Mouse (Mus musculus) forebrain, embryonic 11.5 days (tissue): ENCODE data around the gene Skp2. TPM values are rescaled to one million over a fixed set of nuclear protein-coding genes. Genes with fewer than 3 reads are reported as not detected.
A peak's percentile ranks its signal among the peaks of the same experiment; 100 is the strongest.

Experiments
- ATAC-seq: fragments of 200-750 bp; cut with Nextera tagmentation; replicated peaks from 2 replicates; pipeline ENCODE4 v1.8.0; 2017; ENCODE audit warnings: moderate TSS enrichment; ENCODE audit not compliant: low FRiP score
- DNase-seq: peaks from one replicate; pipeline ENCODE4 v3.0.0-alpha.2; 2017; ENCODE audit warnings: low spot score
- H3K27ac ChIP-seq: fragments of 300-500 bp; sonication (generic); 2 replicates; pipeline ENCODE4 v1.5.1; 2014; ENCODE audit warnings: low read depth, low read length
- H3K27me3 ChIP-seq: fragments of 300-500 bp; sonication (generic); 2 replicates; pipeline ENCODE4 v1.6.1; 2014; ENCODE audit warnings: mild to moderate bottlenecking, low read length, mixed read lengths; ENCODE audit not compliant: control insufficient read depth, insufficient read depth
- H3K36me3 ChIP-seq: fragments of 300-500 bp; sonication (generic); 2 replicates; pipeline ENCODE4 v1.6.1; 2014; ENCODE audit warnings: mild to moderate bottlenecking, low read length, moderate library complexity, mixed read lengths; ENCODE audit not compliant: control insufficient read depth, insufficient read depth
- H3K4me1 ChIP-seq: fragments of 300-500 bp; sonication (generic); replicated peaks from 2 replicates; pipeline ENCODE4 v1.6.1; 2014; ENCODE audit warnings: low read length, mixed read lengths; ENCODE audit not compliant: control insufficient read depth, insufficient read depth
- H3K4me2 ChIP-seq: fragments of 300-500 bp; sonication (generic); 2 replicates; pipeline ENCODE4 v1.6.1; 2014; ENCODE audit warnings: low read depth, mild to moderate bottlenecking, low read length, moderate library complexity, mixed read lengths; ENCODE audit not compliant: severe bottlenecking
- H3K4me3 ChIP-seq: fragments of 300-500 bp; sonication (generic); 2 replicates; pipeline ENCODE4 v1.5.1; 2014; ENCODE audit warnings: low read depth, low read length
- H3K9ac ChIP-seq: fragments of 300-500 bp; sonication (generic); 2 replicates; pipeline ENCODE4 v1.6.1; 2014; ENCODE audit warnings: low read length
- H3K9me3 ChIP-seq: fragments of 300-500 bp; sonication (generic); 2 replicates; pipeline ENCODE4 v1.6.1; 2016; ENCODE audit warnings: low read length, mixed read lengths; ENCODE audit not compliant: control insufficient read depth
- WGBS: fragments of 180-500 bp; shearing (Covaris S2); extraction: QIAGEN DNeasy Blood & Tissue Kit; methylation state at CpG from one replicate; pipeline ENCODE4 v1.1.7; 2014; 5-methylcytosine and 5-hydroxymethylcytosine counted together
- polyA plus RNA-seq: library from polyadenylated mRNA; unstranded; fragments of >200 nt; fragmentation: Nextera tagmentation; extraction: Ambion mirVana; gene quantifications from 2 replicates; pipeline ENCODE4 v1.2.1, GENCODE M21; 2014

Gene Skp2
- polyA plus RNA-seq, 1 experiment from 2014 or later = 142 TPM

DNA sequence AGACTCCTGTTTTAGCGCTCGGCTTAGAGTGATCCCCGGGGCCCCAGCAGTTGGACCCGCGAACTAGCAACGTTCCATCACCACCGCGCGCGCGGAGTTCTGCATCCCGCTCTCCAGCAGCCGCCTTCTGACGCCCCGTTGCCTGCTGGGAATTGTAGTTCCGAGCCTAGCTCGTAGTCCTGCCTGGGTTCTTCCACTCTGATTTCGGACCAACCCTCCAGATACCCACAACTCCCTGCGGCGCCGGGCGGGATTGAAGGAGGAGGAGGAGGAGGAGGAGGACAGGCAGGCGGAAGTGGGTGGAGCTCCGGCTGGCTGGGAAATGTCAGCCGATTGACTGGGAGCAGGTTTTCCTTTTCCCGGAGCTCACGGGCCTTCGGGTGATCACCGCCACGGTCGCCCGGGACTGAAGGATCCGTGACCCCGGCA, 15.0 kb downstream of the Skp2 start, which contains the start of gene Lmbrd2:
TSS of gene Lmbrd2 (plus strand) at position 299 of the 429 bp plus-strand sequence.
- Histone ChIP-seq H3K9me3 (no peaks in the 10 kb centered on the region), H3K4me2 (peak within 1 kb of the TSS; percentile 66), H3K9ac (peak within 1 kb of the TSS; percentile 74), H3K4me1 (no peaks in the 10 kb centered on the region), H3K27ac (peak within 1 kb of the TSS; percentile 57; the same call in 1 of the 2 replicates), H3K36me3 (peaks cover 12% of the 10 kb centered on the region), H3K27me3 (no peaks in the 10 kb centered on the region), H3K4me3 (peak within 1 kb of the TSS; percentile 76)
- DNase-seq = peak; percentile 96
- peak; percentile 98 for ATAC-seq
- under 1% methylated on average over 34 of the region's 34 CpGs for WGBS

DNA sequence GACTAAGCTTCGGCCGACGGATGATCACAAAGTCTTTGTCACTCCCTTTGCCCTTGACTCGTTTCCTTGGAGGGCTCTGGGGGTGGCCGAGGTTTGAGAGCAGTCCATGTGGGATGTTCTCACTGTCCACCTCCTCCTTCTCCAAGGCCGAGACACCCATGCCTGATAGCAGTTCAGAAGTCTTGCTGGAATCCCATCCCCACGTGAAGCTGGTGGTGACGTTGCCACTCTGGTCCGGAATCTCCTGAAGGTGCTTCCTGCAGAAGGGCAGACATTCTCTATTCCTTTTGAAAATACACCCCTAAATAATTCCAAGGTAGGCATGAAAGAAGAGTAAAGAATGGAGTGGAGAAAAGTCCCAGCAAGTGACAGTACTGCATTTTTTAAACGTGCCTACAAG, 15.8 kb downstream of the Skp2 start:
- 35% methylated on average over 10 of the region's 10 CpGs for WGBS
- H3K4me2 ChIP-seq = peak overlapping the region; percentile 65
- H3K9me3 ChIP-seq = no peaks in the 10 kb centered on the region
- no peak for DNase-seq
- H3K27ac ChIP-seq = no peak overlapping the region
- H3K36me3 ChIP-seq = peaks cover 12% of the 10 kb centered on the region
- no peak for ATAC-seq
- H3K4me1 ChIP-seq = no peaks in the 10 kb centered on the region
- peak overlapping the region; percentile 71 for H3K9ac ChIP-seq
- no peaks in the 10 kb centered on the region for H3K27me3 ChIP-seq
- H3K4me3 ChIP-seq = peak overlapping the region; percentile 76

DNA sequence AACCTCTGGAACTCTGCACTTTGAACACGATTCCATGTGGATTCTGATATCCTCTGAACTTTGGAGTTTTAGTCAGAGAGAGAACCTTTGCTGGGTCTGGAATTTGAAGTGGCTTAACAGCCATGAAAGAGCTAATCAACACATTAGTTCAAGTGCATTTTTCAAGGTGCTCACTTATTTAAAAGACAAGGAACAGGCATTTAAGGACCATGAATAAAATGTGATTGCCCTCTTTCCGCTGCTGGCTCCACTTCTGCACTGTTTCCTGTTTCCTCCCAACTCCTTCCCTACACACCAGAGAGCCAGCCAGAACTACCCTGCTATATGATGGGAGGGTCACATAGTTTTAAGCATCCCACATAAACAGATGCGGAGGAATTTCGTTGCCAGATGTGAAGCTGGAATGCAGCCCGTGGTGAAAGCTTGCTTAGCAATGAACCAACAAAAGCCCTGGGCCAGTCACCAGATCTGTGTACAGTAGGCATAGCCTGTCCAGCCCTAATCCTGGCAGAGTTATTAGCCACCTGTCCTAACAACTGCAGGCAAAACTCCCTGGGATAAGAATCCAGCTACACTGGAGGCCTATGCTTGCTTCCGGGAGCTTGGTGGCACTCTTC, 20.2 kb downstream of the Skp2 start:
- Histone ChIP-seq H3K27ac (no peak overlapping the region), H3K36me3 (peaks cover 18% of the 10 kb centered on the region), H3K27me3 (no peaks in the 10 kb centered on the region), H3K9me3 (no peaks in the 10 kb centered on the region), H3K4me3 (no peak overlapping the region), H3K4me2 (no peak overlapping the region), H3K9ac (no peak overlapping the region), H3K4me1 (no peaks in the 10 kb centered on the region)
- WGBS = 82% methylated on average over 6 of the region's 6 CpGs
- no peak for DNase-seq
- ATAC-seq = no peak

DNA sequence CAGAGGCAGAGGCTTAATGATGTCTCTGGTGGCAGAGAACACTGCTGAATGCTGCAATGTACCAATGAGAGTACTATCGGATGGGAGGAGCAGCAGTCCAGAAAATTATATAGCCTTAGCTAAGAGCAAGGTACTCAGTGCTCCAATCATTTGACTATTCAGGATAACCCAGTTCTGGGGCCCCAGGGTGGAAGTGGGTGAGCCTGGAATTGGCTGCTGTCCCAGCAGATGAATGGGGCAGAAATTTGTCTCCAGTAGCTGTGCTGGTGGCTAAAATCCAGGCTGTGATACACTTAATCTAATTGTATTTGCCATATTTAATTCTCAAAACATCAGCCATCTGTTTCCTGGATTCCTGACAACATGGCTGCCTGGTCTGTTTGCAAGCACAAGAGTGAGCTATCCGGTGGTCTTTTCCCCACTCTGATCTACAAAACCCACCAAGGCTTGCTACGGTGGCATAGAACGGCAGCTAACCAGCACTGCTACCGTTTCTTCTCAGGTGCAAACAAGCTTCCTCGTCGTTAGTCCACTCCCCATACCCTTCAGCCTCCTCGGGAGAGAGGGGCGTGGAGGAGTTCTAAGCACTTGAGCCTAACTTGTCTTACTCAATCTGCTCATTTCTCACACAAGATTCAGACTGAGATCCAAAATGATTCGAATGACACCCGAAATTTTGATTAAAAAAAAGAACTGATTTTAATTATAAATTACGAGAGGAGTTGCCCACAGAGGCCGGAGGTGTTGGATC, 22.4 kb downstream of the Skp2 start:
- DNase-seq (no peak), ATAC-seq (no peak)
- Histone ChIP-seq H3K4me3 (no peak overlapping the region), H3K9me3 (no peaks in the 10 kb centered on the region), H3K9ac (no peak overlapping the region), H3K27me3 (no peaks in the 10 kb centered on the region), H3K4me1 (no peaks in the 10 kb centered on the region), H3K4me2 (no peak overlapping the region), H3K27ac (no peak overlapping the region), H3K36me3 (peaks cover 18% of the 10 kb centered on the region)
- WGBS = 89% methylated on average over 13 of the region's 13 CpGs

DNA sequence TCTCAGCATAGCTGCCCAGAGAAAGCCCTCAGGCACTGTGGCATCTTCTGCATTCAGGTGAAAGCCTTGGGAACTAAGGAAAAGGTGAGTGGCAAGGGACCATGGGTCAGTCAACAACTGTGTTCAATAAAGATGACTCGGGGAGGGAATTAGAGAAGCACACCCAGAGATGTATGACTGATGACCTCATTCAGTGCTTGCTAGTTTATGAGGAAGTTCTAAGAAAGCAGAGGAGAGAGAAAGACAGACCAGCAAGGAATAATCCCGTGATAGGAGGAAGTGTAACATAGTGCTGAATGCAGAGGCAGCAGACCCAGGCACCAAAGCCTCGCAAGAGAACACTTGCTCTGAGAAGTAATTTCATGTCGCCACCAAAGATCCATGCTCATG, 23.7 kb downstream of the Skp2 start:
- Histone ChIP-seq H3K9ac (no peak overlapping the region), H3K9me3 (no peaks in the 10 kb centered on the region), H3K27ac (no peak overlapping the region), H3K4me1 (no peaks in the 10 kb centered on the region), H3K4me2 (no peak overlapping the region), H3K27me3 (no peaks in the 10 kb centered on the region), H3K4me3 (no peak overlapping the region), H3K36me3 (peaks cover 12% of the 10 kb centered on the region)
- DNase-seq (no peak), ATAC-seq (no peak)
- 89% methylated on average over 4 of the region's 4 CpGs for WGBS

DNA sequence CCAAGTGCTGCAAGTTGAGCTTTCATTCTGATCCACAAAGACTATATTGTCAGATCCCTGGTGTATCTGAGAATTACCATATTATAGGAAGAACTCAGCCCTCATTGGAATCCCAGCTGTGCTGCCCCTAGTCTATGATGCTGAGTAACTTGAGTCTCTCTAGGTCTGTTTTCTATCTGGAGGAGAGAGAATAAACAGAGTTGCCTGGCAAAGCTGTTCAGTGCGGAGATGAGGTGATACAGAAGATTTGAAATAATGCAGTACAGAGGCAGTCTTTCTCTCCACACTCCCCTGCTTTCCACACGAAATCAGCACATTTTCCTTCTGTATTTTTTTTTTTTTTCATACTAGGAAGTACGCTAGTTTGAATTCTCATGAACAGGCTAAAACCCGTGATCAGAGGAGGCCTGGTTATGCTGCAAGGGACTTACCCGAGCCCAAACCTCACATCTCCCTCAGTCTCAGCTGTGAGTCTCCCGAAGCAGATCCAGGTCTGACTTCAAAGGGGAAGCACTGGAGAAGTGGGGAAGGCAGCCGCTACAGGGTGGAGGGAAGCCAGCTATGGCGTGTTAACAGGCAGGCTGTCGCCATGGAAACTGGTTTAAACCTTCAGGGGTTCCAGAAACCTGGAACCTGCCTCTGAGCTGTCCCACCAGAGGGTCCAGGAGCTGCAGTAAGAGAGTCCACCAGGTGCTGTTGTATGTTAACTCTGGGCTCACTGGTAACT, 24.3 kb downstream of the Skp2 start:
- no peaks in the 10 kb centered on the region for H3K27me3 ChIP-seq
- no peak overlapping the region for H3K4me2 ChIP-seq
- H3K36me3 ChIP-seq = peaks cover 7% of the 10 kb centered on the region
- H3K4me3 ChIP-seq = no peak overlapping the region
- no peak overlapping the region for H3K9ac ChIP-seq
- ATAC-seq (no peak), DNase-seq (no peak)
- 84% methylated on average over 9 of the region's 9 CpGs for WGBS
- H3K27ac ChIP-seq = no peak overlapping the region
- no peaks in the 10 kb centered on the region for H3K4me1 ChIP-seq
- H3K9me3 ChIP-seq = no peaks in the 10 kb centered on the region

DNA sequence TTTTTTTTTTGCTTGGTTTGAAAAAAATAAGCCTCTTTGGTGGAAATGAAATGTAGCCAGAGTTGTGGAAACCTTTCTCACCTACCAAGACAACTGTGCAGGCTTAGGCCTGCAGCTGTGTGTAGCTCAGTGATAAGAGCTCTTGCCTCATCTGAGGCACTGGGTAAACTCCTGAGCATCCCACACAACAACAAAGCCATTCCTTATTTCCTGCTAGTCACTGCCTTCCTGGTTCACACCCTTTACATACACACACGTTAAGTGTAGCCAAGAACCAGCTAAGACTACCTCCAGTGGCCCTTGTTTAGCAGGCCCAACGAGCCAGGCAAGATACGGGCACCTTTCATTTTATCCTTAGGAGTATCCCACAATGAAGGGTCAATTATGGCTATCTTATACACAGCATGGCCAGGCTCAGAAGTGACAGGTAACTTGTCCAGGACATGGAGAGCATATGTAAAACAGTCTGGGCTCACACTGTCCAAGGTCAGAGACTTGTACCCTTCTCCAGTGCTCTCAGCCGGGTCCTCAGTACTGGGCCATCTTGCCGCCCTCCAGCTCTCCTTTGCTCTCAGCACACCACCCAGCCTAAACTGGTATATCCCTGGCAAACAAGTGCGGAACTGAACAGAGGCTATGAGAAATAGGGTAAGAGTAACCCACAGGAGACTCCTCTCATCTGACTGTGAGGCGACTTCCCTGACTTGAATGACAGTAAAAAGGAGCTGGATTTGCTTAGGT, 28.0 kb downstream of the Skp2 start:
- no peaks in the 10 kb centered on the region for H3K9me3 ChIP-seq
- no peak overlapping the region for H3K27ac ChIP-seq
- no peak for ATAC-seq
- peaks cover 4% of the 10 kb centered on the region; the same call in 1 of the 2 replicates for H3K36me3 ChIP-seq
- H3K4me3 ChIP-seq = no peak overlapping the region
- no peaks in the 10 kb centered on the region for H3K4me1 ChIP-seq
- DNase-seq = no peak
- H3K27me3 ChIP-seq = no peaks in the 10 kb centered on the region
- WGBS = 91% methylated on average over 7 of the region's 7 CpGs
- H3K4me2 ChIP-seq = no peak overlapping the region
- no peak overlapping the region for H3K9ac ChIP-seq

DNA sequence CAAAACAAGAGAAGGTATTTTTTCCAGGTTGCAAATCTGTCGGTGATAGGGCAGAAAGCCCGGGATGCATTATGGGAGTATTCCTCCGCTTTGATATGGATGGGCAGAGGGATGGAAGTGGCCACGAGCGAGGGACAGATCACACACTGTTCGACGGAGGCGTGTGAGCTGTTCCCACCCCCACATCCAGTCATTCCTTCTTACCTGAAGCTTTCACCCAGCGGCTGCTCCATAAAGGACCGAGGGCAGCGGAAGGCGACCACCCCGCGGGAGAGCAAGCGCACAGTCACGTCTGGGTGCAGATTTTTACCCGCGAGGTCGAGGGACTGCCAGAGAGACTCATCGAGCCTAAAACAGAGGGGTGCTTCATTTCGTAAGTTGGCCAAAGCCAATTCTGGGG, 30.4 kb downstream of the Skp2 start:
- Histone ChIP-seq H3K4me1 (no peaks in the 10 kb centered on the region), H3K36me3 (peaks cover 3% of the 10 kb centered on the region; the same call in 1 of the 2 replicates), H3K9me3 (no peaks in the 10 kb centered on the region), H3K9ac (no peak overlapping the region), H3K4me3 (no peak overlapping the region), H3K27ac (no peak overlapping the region), H3K4me2 (no peak overlapping the region), H3K27me3 (no peaks in the 10 kb centered on the region)
- 93% methylated on average over 21 of the region's 21 CpGs for WGBS
- no peak for ATAC-seq
- DNase-seq = no peak
